Mouse (Mus musculus) neural tube, embryonic 13.5 days (tissue): ENCODE measurements around the gene Arhgap29. TPM values are rescaled to one million over a fixed set of nuclear protein-coding genes. Genes with fewer than 3 reads are reported as not detected.

ENCODE experiments used
- ATAC-seq: fragments of 200-750 bp; cut with Nextera tagmentation; 2 replicates; pipeline ENCODE4 v1.8.0; 2017; ENCODE audit warnings: low read depth, mild to moderate bottlenecking, moderate TSS enrichment, moderate library complexity
- H3K27ac ChIP-seq: fragments of 300-500 bp; sonication (generic); replicated peaks from 2 replicates; pipeline ENCODE4 v1.5.1; 2015; ENCODE audit warnings: moderate library complexity, mild to moderate bottlenecking, inconsistent platforms
- H3K27me3 ChIP-seq: fragments of 300-500 bp; sonication (generic); 2 replicates; pipeline ENCODE4 v1.6.1; 2015; ENCODE audit warnings: mild to moderate bottlenecking, inconsistent platforms
- H3K36me3 ChIP-seq: fragments of 300-500 bp; sonication (generic); 2 replicates; pipeline ENCODE4 v1.6.1; 2015; ENCODE audit warnings: mild to moderate bottlenecking, inconsistent platforms
- H3K4me1 ChIP-seq: fragments of 300-500 bp; sonication (generic); replicated peaks from 2 replicates; pipeline ENCODE4 v1.6.1; 2015; ENCODE audit warnings: inconsistent platforms
- H3K4me2 ChIP-seq: fragments of 300-500 bp; sonication (generic); 2 replicates; pipeline ENCODE4 v1.6.1; 2015; ENCODE audit warnings: inconsistent platforms, mild to moderate bottlenecking, moderate library complexity
- H3K4me3 ChIP-seq: fragments of 300-500 bp; sonication (generic); 2 replicates; pipeline ENCODE4 v1.5.1; 2015; ENCODE audit warnings: mild to moderate bottlenecking, inconsistent platforms
- H3K9ac ChIP-seq: fragments of 300-500 bp; sonication (generic); 2 replicates; pipeline ENCODE4 v1.6.1; 2015; ENCODE audit warnings: moderate library complexity, mild to moderate bottlenecking, inconsistent platforms
- H3K9me3 ChIP-seq: fragments of 300-500 bp; sonication (generic); 2 replicates; pipeline ENCODE4 v1.6.1; 2016; ENCODE audit warnings: inconsistent platforms
- WGBS: fragments of 180-500 bp; shearing (Covaris S2); methylation state at CpG from one replicate; pipeline ENCODE4 v1.1.7; 2015; 5-methylcytosine and 5-hydroxymethylcytosine counted together
- polyA plus RNA-seq: library from polyadenylated mRNA; unstranded; fragments of >200 nt; fragmentation: Nextera tagmentation; extraction: Ambion mirVana; gene quantifications from 2 replicates; pipeline ENCODE4 v1.2.1, GENCODE M21; 2015

Arhgap29 gene
- polyA plus RNA-seq, 1 experiment from 2014 or later, result 28.0 TPM

DNA sequence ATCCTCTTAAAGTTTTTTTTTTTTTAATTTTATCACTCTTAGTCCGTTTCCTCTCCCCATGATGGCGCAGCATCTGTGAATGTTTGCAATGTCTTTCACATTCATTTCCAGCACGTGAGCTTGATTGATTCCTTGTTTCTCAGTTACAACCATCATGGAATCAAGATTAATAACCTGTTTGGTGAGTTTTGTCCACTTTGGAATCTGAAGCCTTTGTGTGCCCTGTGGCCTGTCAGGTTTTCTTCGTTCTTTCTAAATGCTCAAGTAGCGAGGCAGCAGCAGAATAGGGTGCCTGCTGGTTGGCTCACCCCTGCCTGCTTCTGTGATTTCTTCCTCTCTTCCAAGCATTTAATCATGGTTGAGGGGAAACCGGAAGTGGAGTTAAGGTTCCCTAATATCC lies 2.2 kb upstream of the Arhgap29 start:
- no peaks in the 10 kb centered on the region for H3K9me3 ChIP-seq
- no peak overlapping the region for H3K9ac ChIP-seq
- no peak overlapping the region for H3K27ac ChIP-seq
- H3K36me3 ChIP-seq, result no peaks in the 10 kb centered on the region
- peaks cover 10% of the 10 kb centered on the region; the same call in 1 of the 2 replicates for H3K4me1 ChIP-seq
- ATAC-seq, result no peak
- peaks cover 32% of the 10 kb centered on the region for H3K27me3 ChIP-seq
- WGBS, result 66% methylated on average over 6 of the region's 6 CpGs
- H3K4me2 ChIP-seq, result no peak overlapping the region
- no peak overlapping the region for H3K4me3 ChIP-seq

- Histone ChIP-seq H3K4me2 (no peak overlapping the region), H3K9ac (no peak overlapping the region), H3K27ac (no peak overlapping the region), H3K9me3 (no peaks in the 10 kb centered on the region), H3K27me3 (peaks cover 39% of the 10 kb centered on the region), H3K36me3 (no peaks in the 10 kb centered on the region), H3K4me1 (peaks cover 10% of the 10 kb centered on the region; the same call in 1 of the 2 replicates), H3K4me3 (no peak overlapping the region)
- whole genome bisulfite sequencing, result 92% methylated on average over 2 of the region's 2 CpGs
- ATAC-seq, result no peak
Measured at GRCm38 (mm10) chr3:121951116-121951515, 1.2 kb upstream of the Arhgap29 start.

DNA sequence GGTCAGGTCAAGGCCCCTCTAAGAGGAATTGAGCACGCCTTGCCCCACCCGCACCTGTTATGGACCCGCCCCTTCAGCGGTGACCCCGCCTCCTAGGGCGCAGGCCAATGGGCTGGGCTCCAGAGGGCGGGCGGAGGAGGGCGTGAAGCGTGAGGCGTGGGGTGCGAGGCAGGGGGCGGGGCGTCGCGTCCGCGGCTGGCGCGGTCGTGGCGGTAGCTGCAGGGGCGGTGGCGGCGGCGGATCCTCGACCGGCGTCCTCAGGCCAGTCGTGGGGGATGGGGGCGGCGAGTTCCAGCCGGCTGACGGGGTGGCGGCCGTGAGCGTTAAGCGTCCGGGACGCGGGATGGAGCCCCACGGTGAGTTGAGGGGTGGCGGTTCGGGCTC lies 700 bp downstream of the Arhgap29 start:
- Histone ChIP-seq H3K4me1 (peaks cover 10% of the 10 kb centered on the region; the same call in 1 of the 2 replicates), H3K27me3 (peaks cover 39% of the 10 kb centered on the region), H3K4me3 (peak overlapping the region; percentile 61), H3K27ac (0 out of 2 replicates have a peak overlapping the region, but pooled peaks have one; percentile 28), H3K9ac (peak overlapping the region; percentile 75), H3K4me2 (peak overlapping the region; percentile 79), H3K36me3 (no peaks in the 10 kb centered on the region), H3K9me3 (no peaks in the 10 kb centered on the region)
- peak; percentile 94 for ATAC-seq
- 1% methylated on average over 44 of the region's 44 CpGs for WGBS

DNA sequence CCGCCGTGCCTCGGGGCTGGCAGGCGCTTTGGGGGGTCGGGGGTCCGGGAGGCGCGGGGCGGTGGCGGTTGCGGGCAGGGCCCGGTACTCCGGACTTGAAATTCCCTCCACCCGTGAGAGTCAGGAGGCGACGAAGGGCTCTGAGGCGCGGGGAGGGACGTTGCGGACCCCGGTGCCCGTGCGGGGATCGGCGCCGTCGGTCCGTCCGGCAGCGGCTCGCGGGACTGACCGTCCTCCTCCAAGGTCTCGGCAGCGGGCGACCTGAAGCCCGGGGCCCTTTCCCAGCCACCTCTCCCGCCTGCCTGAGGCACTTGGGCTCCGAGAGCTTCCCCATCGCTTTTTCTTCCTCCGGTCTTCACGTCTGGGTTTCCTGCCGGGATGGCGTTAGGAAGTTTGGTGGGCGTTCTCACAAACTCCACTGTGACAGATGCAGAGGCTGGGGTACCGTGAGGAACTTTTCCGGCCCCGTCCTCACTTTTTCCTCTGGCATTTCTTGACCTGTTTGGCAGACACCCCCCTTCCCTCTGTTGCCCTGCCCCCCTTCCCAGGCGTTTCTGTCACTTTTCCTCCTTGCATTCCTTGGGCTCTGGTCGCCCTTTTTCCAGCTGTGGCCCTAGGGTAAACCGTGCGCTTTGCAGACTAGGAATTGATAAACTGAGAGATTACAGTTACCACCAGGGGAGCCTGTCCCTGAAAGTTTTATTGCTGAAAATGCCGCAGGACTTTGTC lies 1.3 kb downstream of the Arhgap29 start:
- peak; percentile 60 for ATAC-seq
- Histone ChIP-seq H3K27me3 (peaks cover 39% of the 10 kb centered on the region), H3K36me3 (no peaks in the 10 kb centered on the region), H3K4me3 (peak overlapping the region; percentile 61), H3K27ac (peak overlapping the region; percentile 28; the same call in 1 of the 2 replicates), H3K4me2 (peak overlapping the region; percentile 79), H3K4me1 (peaks cover 10% of the 10 kb centered on the region; the same call in 1 of the 2 replicates), H3K9ac (peak overlapping the region; percentile 75), H3K9me3 (no peaks in the 10 kb centered on the region)
- WGBS, result under 1% methylated on average over 49 of the region's 53 CpGs

GRCm38 (mm10) chr3:121954421-121954820 lies 2.1 kb downstream of the Arhgap29 start:
- 56% methylated on average over 2 of the region's 2 CpGs for WGBS
- peak overlapping the region; percentile 79 for H3K4me2 ChIP-seq
- H3K4me3 ChIP-seq, result peak overlapping the region; percentile 61

DNA sequence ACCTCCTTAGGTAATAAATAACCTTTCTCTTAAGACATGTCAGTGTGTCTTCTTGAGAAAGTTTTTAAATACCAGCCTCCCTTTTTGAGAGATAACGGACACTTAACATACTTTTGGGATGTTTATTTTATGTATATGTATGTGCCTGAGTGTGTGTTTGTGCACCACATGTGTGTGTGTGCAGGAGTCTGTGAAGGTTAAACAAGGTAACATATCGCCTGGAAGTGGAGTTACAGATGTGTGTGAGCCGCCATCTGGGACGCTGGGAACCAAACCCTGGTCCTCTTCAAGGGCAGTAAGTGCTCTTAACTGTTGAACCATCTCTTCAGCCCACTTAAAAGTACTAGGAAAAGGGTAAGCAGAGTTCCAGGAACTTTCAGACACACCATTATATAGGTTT lies 3.2 kb downstream of the Arhgap29 start:
- no peak overlapping the region for H3K4me3 ChIP-seq
- no peak overlapping the region; the same call in 1 of the 2 replicates for H3K4me2 ChIP-seq
- 95% methylated on average over 4 of the region's 4 CpGs for WGBS
- H3K27me3 ChIP-seq, result peaks cover 39% of the 10 kb centered on the region
- peaks cover 10% of the 10 kb centered on the region; the same call in 1 of the 2 replicates for H3K4me1 ChIP-seq
- ATAC-seq, result no peak
- no peaks in the 10 kb centered on the region for H3K36me3 ChIP-seq
- H3K9ac ChIP-seq, result no peak overlapping the region
- no peaks in the 10 kb centered on the region for H3K9me3 ChIP-seq
- no peak overlapping the region for H3K27ac ChIP-seq

More at GRCm38 (mm10) chr3:121954421-121954820, 2.1 kb downstream of the Arhgap29 start:
- peaks cover 10% of the 10 kb centered on the region; the same call in 1 of the 2 replicates for H3K4me1 ChIP-seq
- H3K9ac ChIP-seq, result no peak overlapping the region
- peaks cover 39% of the 10 kb centered on the region for H3K27me3 ChIP-seq
- ATAC-seq, result no peak
- H3K9me3 ChIP-seq, result no peaks in the 10 kb centered on the region
- H3K36me3 ChIP-seq, result no peaks in the 10 kb centered on the region
- no peak overlapping the region; the same call in 1 of the 2 replicates for H3K27ac ChIP-seq

- H3K4me2 ChIP-seq, result no peak overlapping the region
- H3K36me3 ChIP-seq, result no peaks in the 10 kb centered on the region
- no peak overlapping the region for H3K27ac ChIP-seq
- no peaks in the 10 kb centered on the region for H3K9me3 ChIP-seq
- H3K4me1 ChIP-seq, result peaks cover 10% of the 10 kb centered on the region; the same call in 1 of the 2 replicates
- H3K27me3 ChIP-seq, result peaks cover 39% of the 10 kb centered on the region
- WGBS, result 85% methylated on average over 7 of the region's 7 CpGs
- no peak overlapping the region for H3K9ac ChIP-seq
- no peak for ATAC-seq
- H3K4me3 ChIP-seq, result no peak overlapping the region
Measured at GRCm38 (mm10) chr3:121956789-121957188, 4.4 kb downstream of the Arhgap29 start.

GRCm38 (mm10) chr3:121957606-121958344 lies 5.4 kb downstream of the Arhgap29 start:
- Histone ChIP-seq H3K4me1 (peaks cover 10% of the 10 kb centered on the region; the same call in 1 of the 2 replicates), H3K27me3 (peaks cover 30% of the 10 kb centered on the region)
- 89% methylated on average over 2 of the region's 2 CpGs for WGBS

GRCm38 (mm10) chr3:121964173-121964572 lies 11.8 kb downstream of the Arhgap29 start:
- Histone ChIP-seq H3K27me3 (peaks cover 17% of the 10 kb centered on the region), H3K27ac (no peak overlapping the region), H3K9ac (no peak overlapping the region), H3K4me1 (peaks cover 15% of the 10 kb centered on the region), H3K4me2 (no peak overlapping the region), H3K9me3 (no peaks in the 10 kb centered on the region), H3K4me3 (no peak overlapping the region), H3K36me3 (no peaks in the 10 kb centered on the region)
- ATAC-seq, result no peak

More at GRCm38 (mm10) chr3:121957606-121958344, 5.4 kb downstream of the Arhgap29 start:
- no peak overlapping the region for H3K27ac ChIP-seq
- H3K4me2 ChIP-seq, result no peak overlapping the region
- H3K9ac ChIP-seq, result no peak overlapping the region
- H3K36me3 ChIP-seq, result no peaks in the 10 kb centered on the region
- H3K9me3 ChIP-seq, result no peaks in the 10 kb centered on the region
- ATAC-seq, result no peak
- H3K4me3 ChIP-seq, result no peak overlapping the region

DNA sequence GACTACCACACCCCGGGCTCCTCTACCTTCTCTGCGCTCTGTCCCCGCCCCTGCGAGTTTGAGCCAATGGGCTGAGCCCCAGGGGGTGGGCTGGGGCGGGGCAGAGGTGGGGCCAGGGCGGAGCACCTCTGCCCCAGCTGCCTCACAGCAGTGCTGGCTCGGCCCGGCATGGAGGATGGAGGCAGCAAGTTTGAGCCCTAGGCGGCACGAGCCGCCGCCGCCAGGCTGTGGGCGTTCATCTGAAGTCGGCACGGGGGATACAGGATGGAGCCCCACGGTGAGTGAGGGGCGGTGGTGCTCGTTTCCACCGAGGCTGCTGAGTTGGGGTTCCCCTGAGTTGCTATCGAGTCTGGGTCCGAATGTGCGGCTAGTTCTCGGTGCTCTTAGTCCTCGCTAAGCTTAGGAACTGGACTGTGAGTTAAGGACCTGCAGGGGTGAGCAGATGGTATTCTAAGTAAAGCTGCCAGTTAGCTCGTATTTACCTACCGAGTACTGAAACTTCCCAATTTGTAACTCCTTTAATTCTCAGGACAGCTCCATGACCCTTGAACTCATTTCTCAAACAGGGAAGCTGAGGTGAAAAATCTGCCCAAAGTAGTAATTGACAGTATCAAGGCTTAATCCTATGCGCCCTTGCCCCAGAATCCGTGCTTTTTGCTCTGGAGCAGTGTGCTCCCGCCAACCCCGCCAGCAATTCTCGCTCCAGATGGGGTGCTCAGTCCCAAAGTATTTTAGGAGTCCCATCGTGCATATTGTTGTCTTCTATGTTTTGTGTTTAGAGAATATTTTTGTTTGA lies 15.5 kb downstream of the Arhgap29 start:
- 2% methylated on average over 33 of the region's 33 CpGs for WGBS
- peak; percentile 100 for ATAC-seq
- H3K27ac ChIP-seq, result no peak overlapping the region

GRCm38 (mm10) chr3:121968621-121969020 lies 16.3 kb downstream of the Arhgap29 start:
- WGBS, result 2% methylated on average over 8 of the region's 8 CpGs
- no peak for ATAC-seq
- Histone ChIP-seq H3K4me3 (peak overlapping the region; percentile 53), H3K9ac (peak overlapping the region; percentile 71), H3K9me3 (no peaks in the 10 kb centered on the region), H3K36me3 (no peaks in the 10 kb centered on the region), H3K4me2 (peak overlapping the region; percentile 77), H3K27me3 (peaks cover 23% of the 10 kb centered on the region), H3K4me1 (peaks cover 15% of the 10 kb centered on the region), H3K27ac (no peak overlapping the region)

More for the DNA sequence above, 15.5 kb downstream of the Arhgap29 start:
- Histone ChIP-seq H3K36me3 (no peaks in the 10 kb centered on the region), H3K27me3 (peaks cover 23% of the 10 kb centered on the region), H3K9ac (peak overlapping the region; percentile 71), H3K9me3 (no peaks in the 10 kb centered on the region), H3K4me3 (peak overlapping the region; percentile 53), H3K4me1 (peaks cover 15% of the 10 kb centered on the region), H3K4me2 (peak overlapping the region; percentile 77)
